Mouse (Mus musculus) retina, adult 2 months (tissue): ENCODE measurements around the gene Zfp874a.
"Not testable (repeated sequence)": the region's sequence is repeated elsewhere in the genome, so short reads cannot be mapped to it uniquely, and the experiment has no call there.

ENCODE experiments used
- DNase-seq: peaks from one replicate; pipeline ENCODE4 v3.0.0-alpha.2; 2012; ENCODE audit warnings: low read depth, low spot score

Gene Zfp874a

DNA sequence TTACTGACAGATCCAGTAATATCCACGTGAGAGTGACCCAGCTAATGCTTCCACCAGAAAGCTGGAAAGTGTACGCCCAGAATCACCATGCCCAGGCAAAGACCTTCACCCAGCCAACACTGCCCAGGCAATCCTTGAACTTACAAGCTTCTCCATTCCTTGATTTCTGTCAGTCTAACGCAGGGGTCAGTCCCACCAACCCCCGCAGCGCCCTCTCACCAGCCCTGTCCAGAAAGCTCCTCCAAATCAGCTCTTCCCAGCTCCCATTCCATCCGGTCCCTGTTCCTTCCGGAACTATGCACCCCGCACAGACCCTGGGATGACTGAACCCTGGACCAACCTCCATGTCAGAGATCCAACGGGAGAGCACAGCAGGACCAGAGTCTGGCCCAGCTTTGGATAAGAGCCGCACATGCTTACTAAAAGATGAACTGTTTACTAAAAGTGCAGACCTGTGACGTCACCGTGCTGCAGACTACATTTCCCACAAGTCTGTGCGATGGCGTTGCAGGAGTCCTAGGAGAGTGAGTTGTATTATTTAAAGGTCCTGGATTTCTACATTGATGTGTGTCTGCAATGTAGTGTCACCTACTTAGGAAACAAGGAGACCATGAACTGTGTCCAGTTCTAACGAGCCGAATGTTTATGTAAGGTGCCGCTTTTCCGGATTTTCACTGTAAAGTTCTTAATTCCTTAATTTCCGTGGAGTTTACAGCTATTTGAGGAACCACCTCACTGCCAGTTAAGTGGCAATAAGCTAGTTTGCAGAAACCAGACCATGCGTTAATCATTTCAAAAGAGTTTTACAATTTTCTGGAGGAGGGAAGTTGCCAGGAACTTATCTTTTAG lies at the start of gene Zfp874a:
Zfp874a (minus strand) TSS at position 453 of the 849 bp plus-strand sequence.
- DNase-seq = peak; percentile 65

DNA sequence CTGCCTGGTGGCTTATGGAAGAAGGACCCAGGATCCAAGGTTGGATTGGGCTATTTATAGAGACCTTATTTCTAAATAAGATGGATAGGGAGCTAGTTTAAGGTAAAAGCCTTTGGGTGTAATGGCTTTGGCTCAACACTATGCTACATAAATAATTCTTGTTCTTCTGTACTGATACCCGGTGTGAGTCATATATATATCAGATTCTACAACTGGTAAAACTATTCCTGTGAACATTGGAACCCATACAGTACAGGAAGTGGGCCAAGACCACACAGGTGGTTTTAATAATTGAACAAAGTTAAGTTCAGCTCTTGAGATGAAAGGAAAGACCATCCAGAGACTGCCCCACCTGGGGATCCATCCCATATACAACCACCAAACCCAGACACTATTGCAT lies 49.5 kb upstream of the Zfp874a start:
- DNase-seq = no peak

DNA sequence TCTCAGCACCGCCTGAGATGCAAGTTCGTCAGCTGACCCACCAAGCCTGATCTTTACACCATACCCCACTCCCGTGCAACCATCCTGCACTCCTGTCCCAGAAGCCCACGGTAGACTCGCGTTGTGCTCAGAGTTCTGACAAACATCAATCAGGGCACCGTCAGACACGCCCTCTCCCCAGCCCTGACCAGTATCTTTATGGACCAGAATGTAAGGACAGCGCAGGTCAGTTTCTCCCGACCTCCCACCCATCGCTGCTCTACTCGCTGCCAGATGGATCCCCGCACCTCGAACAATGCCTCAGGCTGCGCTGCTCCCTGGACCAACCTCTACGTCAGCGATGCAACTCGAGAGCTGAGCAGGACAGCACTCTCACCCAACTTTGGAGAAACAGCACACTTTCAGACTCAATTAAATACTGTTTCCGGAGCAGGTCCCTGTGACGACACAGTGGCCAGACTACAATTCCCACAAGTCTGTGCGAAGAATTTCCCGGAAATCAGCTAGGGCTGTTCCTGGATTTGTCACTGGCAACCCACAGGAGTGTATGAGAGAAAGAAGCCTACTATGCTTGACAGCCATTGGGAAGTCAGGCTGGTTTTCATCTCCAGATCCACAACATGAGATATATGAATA lies 48.8 kb upstream of the Zfp874a start, which contains the start of gene Zfp58:
Zfp58 (minus strand) TSS at position 472 of the 636 bp plus-strand sequence.
- peak; percentile 76 for DNase-seq

DNA sequence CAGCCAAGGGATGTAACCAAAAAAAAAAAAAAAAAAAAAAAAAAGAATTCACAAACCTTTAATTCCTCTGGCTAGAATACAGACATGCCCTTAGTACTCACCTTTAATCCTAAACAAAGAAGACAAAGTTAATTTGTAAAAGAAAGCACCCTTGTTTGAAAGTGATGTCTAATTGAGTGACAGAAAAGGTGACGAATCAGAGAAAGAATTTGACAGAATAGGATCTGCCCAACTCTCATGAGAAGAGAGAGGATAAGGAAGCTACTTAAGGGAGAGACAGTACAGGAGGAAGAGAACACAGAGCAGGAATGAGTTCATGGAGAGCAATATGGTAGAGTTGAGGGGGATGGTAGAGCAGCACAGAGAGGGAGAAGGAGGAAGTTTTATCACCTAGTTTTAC lies 44.2 kb upstream of the Zfp874a start:
- DNase-seq = no peak

DNA sequence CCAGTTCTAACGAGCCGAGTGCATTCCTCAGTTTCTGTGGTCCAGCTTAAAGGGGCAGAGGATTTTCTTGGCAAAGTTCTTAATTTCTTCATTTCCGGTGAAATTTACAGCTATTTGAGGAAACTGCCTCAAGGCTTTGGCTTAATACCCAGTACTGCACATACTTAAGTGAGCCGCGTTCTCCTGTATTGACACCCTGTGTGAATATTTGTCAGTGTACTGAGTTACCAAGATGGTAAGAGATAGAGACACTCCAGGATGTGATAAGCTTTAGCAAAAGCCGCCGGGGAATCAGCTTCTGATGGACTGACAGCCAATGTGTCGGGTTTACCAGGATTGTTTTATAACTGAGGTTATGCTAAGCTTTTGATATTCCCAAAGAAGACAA lies 33.0 kb upstream of the Zfp874a start:
- no peak for DNase-seq

DNA sequence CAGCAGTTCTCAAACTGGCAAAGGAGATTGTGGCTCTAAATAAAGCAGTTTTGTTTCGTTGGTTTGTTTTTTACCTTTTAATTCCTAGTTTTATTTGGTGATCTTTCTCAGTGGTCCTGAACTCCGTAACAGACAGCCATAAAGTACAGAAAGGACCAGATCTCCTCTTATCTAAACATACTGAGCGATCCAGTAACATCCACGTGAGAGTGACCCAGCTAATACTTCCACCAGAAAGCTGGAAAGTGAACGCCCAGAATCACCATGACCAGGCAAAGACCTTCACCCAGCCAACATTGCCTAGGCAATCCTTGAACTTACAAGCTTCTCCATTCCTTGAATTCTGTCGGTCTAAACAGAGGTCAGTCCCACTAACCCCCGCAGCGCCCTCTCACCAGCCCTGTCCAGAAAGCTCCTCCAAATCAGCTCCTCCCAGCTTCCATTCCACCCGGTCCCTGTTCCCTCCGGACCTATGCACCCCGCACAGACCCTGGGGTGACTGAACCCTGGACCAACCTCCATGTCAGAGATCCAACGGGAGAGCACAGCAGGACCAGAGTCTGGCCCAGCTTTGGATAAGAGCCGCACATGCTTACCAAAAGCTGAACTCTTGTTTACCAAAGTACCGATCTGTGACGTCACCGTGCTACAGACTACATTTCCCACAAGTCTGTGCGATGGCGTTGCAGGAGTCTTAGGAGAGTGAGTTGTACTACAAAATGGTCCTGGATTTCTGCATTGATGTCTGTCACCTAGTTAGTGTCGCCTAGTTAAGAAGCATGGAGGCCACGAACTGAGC lies 32.4 kb upstream of the Zfp874a start, which contains the start of gene Zfp874b:
Zfp874b (minus strand) TSS at position 634 of the 799 bp plus-strand sequence.
- peak; percentile 79 for DNase-seq

DNA sequence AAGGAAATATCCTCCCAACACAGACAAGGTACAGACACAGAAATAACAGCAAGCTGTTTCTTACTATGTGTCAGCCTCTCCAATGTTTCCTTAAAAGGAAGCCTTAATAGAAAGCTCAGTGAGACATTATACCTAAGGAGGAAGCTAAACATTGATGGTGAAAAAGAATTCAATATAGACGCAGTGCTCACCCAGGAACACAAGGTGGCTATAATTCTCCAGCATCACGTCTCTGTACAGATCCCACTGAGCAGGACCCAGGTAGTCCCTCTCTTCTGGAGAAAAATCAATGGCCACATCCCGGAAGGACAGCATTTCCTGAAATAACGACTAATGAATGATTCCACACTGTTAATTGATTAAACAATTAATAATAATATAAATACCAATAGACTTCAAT lies 30.1 kb upstream of the Zfp874a start:
- DNase-seq = no peak

DNA sequence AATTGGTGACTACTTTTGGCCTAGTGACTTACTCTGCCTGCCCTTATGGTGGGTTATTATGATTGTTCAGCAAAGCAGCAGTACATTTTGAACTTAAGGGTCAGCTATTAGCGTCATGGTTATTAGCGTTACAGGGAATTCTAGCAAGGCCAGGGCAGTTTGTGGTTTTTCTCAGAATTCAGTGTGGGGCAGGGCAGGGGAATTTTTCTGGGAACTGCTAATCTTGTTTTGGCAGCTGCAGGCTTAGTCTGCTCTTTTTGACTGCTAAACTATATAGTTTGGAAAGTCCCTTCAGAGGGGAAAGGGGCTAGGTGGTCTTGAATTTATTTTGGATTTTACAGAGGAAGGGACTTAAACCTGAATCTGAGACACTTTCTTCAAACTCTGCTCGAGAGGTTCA lies 17.9 kb upstream of the Zfp874a start:
- DNase-seq = no peak

DNA sequence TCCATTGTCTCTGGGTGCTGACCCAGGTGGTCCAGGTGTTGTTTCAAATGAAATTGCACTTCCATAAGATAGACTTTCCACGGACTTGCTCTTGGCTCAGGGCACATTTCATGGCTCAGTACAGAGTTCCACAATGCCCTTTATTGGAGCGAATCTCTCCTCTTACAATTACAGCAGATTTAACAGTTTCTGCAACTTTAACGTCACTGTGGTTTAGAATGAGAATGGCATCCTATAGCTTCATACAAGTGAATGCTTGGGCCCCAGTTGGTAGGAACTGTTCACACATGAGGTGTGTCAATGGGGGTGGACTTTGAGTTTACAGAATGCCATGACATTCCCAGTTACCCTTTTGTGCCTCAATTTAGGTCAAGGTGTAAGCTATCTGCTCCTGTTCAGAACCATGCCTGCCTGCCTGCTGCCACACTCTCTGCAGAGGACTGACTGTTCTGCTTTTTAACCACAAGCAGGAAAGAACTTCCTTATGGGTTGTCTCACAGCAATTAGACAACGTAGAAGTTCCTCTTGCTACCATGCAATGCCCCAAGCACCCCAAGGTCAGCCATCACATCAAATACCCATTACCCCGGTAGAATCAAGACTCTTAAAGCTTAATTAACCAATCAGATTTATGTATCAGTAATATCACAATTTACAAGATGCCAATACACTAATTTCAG lies 12.2 kb upstream of the Zfp874a start:
- not testable (repeated sequence) for DNase-seq

DNA sequence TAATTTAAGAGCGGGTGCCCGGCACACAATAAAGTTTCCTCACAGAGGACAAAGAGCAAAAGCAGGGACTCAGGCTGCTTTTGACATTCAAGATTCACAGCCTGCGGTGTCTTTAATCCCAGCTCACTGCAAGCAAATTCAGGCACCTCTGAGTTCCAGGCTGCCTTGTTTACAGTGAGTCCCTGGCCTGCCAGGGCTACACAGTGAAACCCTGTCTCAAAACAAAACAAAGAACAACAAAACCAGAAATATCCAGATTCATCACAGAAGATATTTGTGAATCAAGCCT lies 541 bp upstream of the Zfp874a start:
- DNase-seq = no peak

DNA sequence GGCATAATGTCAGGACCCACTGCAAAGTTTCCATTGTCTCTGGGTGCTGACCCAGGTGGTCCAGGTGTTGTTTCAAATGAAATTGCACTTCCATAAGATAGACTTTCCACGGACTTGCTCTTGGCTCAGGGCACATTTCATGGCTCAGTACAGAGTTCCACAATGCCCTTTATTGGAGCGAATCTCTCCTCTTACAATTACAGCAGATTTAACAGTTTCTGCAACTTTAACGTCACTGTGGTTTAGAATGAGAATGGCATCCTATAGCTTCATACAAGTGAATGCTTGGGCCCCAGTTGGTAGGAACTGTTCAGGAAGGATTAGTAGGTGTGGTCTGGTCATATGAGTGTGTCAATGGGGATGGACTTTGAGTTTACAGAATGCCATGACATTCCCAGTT lies 14.3 kb downstream of the Zfp874a start:
- not testable (repeated sequence) for DNase-seq

DNA sequence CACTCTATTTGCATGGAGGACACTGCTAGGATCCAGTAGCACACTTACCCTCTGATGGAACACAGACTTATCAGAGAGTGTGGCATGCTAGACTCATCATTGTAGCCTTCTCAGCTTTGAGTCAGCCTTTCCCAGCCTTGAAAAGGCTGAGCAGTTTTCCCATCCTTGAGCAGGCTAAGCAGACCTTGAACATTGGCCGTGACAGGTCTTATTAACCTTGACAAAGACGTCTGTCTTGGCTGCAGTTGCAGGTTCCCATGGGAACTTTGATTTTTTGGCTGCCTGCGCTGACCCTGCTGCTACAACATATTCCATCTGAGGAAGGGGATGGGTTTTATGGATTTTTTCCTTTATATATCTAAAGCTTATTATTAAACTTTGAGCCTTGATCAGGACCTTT lies 23.3 kb downstream of the Zfp874a start:
- no peak for DNase-seq

DNA sequence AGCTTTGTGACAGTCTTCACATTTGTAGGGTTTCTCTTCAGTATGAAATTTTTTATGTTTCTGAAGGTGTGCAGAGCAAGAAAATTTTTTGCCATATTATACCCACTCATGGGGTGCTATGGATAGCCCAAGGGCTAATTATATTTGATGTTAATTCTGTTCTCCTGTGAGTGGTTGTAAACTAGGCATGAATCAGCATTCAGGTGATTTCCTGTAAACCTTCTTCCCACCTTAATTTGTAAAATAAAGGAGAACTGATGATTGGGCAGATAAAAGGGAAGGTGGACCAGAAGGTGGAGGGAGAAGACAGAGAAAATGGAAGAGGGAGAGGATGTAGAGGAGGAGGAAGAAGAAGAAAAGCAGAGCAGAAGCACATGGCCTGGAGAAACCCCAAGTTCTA lies 25.7 kb downstream of the Zfp874a start:
- DNase-seq = not testable (repeated sequence)

DNA sequence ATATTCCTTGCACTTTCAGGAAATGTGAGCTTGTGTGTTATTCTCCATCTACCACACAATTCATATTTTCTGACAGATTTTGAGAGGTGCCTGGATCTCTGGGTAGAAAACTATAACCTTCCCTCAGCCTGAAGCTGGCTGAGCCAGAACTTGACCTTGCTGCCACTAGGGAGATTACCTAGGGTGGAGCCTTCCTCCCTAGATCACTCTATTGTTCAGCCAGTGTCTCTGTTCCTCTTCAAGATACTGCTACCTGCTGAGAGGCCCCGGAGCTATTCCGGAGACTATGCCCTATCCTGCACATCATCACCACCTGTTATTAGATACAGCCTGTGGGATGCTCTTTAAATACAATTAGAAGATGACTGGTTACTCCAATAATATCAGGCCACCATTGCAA lies 28.9 kb downstream of the Zfp874a start:
- DNase-seq = not testable (repeated sequence)

DNA sequence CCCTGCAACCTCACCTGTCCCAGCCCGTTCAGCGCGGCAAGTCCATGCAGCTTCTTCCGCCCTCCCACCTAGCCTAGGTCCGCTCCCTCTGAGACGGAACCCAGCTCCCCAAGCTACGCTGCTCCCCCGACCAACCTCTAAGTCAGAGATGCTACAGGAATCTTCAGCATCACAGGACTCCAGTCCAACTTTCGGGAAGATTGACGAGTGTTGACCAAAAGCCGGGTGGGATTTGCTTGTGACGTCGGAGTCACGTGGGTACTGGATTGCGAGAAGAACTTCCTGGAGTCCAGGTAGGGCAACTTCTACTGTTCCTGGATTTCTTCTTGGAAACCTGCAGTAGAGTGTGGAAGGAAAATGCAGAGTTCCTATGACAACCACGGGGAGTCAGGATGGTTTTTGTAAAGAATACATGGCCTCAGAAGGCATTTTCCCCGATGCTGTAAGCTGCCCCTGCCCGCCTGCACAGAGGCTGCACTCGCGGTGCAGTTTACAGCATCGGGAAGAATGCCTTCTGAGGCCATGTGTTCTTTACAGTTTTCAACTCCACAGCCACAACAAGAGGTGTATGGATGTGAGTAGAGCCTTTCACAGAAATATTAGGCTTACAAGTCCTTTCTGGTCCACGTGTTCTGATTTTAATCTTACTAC lies 30.1 kb downstream of the Zfp874a start, which contains the start of gene Zfp459:
Zfp459 (minus strand) TSS at position 212 of the 651 bp plus-strand sequence.
- DNase-seq = peak; percentile 28

DNA sequence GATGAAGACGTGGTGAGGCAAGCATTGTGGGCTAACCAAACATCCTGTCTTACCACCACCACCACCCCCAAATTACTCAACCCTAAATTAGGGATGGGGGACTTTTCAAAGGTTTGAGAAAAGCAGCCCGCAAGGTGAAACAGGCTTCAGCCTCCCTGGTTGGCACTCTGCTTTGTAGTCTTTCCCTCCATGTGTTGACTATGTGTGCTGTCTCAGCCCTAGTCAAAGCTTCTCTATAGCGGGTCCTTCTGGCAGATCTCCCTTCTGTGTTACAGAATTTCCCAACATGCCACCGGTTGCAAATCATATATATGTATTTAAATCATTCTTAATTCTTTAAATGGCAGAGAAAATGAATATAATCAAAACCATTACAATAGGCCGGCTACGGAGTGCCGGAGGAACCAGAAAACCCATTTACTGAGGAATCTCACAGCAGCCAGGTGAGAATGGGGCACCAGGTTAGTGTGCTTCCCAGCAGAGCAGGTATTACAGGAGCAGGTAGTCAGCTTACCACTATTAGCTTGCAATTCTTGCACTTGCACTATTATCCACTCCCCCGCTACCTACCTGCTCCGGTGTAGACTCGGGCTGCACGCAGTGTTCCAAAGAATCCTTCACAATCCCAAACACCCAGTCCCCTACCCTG lies 30.7 kb downstream of the Zfp874a start:
- no peak for DNase-seq

DNA sequence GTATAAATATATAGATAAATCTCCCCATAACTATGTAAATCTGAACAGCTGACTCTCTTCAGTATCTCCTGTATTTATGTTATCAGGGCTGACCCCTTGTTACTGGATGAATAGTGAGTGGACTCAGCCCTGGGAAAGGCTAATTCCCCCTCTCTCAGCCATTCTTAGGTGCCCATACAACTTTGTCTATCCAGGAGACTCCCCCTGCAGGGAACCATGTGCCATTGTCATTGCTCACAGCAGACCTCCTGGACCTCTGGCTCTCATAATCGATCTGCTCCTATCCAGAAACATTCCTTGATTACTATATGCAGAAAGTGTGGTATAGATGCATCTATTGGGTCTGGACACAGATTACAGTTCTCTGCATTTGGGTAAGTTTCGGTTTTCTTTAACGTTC lies 34.6 kb downstream of the Zfp874a start:
- no peak for DNase-seq

DNA sequence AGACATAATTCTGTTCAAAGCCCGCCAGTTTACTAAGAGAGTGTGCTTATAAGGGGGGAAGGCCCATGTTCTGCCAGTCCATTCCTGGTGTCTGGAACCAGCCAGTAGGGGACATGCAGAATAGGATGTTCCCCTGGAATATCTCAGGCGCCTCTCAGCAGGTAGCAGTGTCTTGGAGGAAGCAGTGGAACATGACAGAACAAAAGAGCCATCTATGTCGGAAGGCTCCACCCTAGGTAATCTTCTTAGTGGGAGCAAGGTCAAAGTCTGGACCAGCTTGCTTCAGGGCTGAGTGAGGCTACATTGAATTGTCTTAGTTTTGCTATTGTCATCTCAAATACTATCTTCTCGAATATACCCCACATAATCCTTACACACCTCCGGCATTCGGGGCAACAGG lies 35.7 kb downstream of the Zfp874a start:
- DNase-seq = no peak

DNA sequence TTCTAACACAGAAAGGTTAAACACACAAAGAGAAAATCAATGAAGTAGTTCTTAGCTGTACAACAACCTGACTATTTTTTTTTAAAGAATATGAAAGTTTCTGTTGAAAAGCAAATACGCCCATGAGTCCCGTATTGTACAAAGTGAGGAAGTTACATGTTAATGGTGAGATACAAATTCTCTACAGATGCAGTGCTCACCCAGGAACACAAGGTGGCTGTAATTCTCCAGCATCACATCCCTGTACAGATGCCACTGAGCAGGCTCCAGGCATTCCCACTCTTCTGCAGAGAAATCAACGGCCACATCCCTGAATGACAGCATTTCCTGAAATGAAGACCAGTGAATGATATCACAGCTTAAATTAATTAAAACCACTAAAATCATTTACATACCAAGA lies 37.8 kb downstream of the Zfp874a start:
- not testable (repeated sequence) for DNase-seq

DNA sequence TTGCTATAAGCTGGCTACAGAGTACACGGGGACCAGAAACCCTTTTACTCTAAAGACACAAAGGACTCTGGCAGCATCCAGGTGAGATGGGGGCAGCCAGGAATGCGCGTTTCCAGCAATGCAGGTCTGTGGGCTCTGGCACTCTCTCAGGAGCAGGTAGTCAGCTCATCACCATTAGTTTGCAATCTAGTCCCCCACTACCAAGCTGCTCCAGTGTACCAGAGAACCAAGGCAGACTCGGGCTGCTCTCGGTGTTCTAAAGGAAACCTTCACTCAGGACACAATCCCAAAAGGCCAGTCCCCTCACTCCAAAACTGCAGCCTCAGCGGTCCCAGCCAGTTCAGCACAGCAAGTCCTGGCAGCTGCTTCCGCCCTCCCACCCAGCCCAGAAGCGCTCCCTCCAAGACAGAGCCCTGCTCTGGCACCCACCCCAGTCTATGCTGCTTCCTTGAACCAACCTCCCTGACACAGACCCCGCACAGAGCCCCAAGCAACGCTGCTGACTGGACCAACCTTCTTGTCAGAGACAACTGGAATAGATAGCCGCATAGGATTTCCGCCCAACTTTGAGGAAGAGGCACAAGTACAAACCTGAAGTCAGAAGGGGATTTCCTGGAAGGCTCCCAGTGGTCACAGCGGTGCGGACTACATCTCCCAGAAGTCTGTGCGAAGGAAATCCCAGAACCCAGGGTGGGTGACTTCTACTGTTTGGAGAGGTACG lies 52.1 kb downstream of the Zfp874a start, which contains the start of gene Zfp429:
Zfp429 (minus strand) TSS at position 637 of the 721 bp plus-strand sequence.
- DNase-seq = peak; percentile 33
